Mouse (Mus musculus) layer of hippocampus, adult 2 months (tissue): Measurements from ENCODE around the gene Car10. TPM values are rescaled to one million over a fixed set of nuclear protein-coding genes. Genes with fewer than 3 reads are reported as not detected.

Experiments used
- DNase-seq, 2 experiments: peaks; one replicate each; pipeline ENCODE4 v3.0.0; 2022; ENCODE audit warnings: low spot score in 2 of 2
- H3K27ac ChIP-seq: fragments of 200-600 bp; 2 replicates; pipeline ENCODE4 v1.8.1; 2022
- H3K4me3 ChIP-seq: fragments of 200-600 bp; 2 replicates; pipeline ENCODE4 v1.8.1; 2022; ENCODE audit warnings: mild to moderate bottlenecking
- CTCF ChIP-seq: fragments of 200-600 bp; conservative IDR thresholded peaks from 2 replicates; pipeline ENCODE4 v1.8.1; 2022; ENCODE audit warnings: antibody characterized with exemption, mild to moderate bottlenecking, moderate library complexity
- total RNA-seq, 2 experiments: library from RNA; stranded (reverse); gene quantifications; 2 replicates each; pipeline ENCODE4 v1.2.3; 2021

Car10 gene
- total RNA-seq, 2 experiments from 2014 or later = 32.5 to 32.9 TPM

GRCm38 (mm10) chr11:93188621-93189020, 90.8 kb downstream of the Car10 start:
- TF ChIP-seq CTCF = no peak
- no peak for DNase-seq
- H3K27ac ChIP-seq = no peak overlapping the region
- H3K4me3 ChIP-seq = no peak overlapping the region

DNA sequence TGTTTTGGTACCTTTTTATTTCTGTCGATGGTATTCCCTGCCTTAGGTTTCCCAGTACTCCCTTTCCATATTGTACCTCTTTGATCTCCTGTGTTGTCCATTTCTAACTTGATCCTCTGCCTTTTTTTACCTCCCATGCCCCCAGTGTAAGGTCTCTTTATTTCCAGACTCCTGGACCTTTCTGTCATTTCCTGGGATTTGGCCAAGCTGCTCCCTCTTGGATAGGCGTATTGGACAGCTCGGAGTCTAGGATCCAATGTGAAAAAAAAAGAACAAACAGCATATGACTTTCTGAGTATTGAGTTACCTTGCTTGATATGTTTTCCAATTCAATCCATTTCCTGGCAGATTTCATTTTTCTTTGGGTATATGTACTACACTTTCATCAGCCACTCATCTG, 102.2 kb downstream of the Car10 start:
- TF ChIP-seq CTCF = no peak
- H3K27ac ChIP-seq = no peak overlapping the region

DNA sequence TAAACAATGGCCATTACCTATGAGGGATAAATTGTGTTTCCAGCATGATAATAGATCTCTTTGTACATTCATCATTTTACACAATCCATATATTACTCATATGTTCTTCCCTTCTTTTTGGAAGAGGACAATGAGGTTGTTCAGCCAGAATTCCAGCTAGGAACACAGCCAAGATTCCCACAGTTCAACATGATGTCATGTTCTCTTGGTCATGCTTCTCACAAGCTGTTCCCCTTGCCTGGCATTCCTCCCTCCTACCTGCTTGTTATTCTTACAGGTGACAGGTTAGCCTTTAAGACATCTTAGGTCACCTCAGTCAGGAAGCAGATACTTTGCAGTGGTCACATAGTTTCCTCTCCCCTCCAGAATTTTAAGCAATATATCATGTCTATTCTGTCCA, 119.6 kb downstream of the Car10 start:
- Histone ChIP-seq H3K27ac (no peak overlapping the region), H3K4me3 (no peak overlapping the region)
- no peak for TF ChIP-seq CTCF
- no peak for DNase-seq

More for the DNA sequence above, 102.2 kb downstream of the Car10 start:
- no peak overlapping the region for H3K4me3 ChIP-seq
- no peak for DNase-seq

DNA sequence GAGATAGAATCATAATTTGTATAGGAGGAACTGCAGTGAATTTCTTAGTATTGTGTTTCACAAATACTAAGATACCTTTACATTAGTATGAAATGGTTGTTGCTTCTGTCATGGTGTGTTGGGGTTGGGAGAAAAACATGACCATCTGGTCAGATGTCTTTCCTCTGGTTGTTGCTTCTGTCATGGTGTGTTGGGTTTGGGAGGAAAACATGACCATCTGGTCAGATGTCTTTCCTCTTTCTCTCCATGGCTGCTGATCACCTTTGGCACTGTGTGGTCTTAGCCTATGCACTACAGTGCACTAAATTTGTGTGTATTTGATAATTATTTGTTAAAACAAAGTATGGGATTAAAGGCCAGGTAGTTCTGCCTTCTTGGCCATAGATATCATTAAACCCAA, 132.2 kb downstream of the Car10 start:
- Histone ChIP-seq H3K27ac (no peak overlapping the region), H3K4me3 (no peak overlapping the region)
- no peak for TF ChIP-seq CTCF
- DNase-seq = no peak

DNA sequence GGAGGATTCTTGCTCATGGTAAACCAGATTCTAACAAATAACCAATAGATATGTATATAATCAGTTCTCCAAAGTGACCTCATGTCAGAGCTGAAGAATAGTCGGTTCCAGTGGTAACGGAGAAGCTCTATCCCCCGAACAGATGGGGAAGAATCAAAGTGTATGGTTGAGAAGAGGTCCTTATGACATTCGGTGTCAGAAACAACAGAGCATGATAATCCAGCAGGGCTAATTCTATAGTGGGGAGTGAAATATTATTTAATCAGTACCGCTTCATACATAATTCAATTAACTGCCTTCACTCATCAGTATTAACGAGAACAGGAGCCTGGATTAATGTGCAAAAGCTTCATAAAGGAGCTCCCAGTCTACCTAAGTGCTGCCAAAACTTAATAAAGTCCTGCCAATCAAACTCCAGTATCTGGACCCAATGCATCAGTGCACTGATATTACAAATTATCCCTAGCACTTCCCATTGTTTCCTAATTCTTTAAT, 152.0 kb downstream of the Car10 start:
- DNase-seq = no peak
- Histone ChIP-seq H3K4me3 (no peak overlapping the region), H3K27ac (no peak overlapping the region)
- no peak for TF ChIP-seq CTCF

DNA sequence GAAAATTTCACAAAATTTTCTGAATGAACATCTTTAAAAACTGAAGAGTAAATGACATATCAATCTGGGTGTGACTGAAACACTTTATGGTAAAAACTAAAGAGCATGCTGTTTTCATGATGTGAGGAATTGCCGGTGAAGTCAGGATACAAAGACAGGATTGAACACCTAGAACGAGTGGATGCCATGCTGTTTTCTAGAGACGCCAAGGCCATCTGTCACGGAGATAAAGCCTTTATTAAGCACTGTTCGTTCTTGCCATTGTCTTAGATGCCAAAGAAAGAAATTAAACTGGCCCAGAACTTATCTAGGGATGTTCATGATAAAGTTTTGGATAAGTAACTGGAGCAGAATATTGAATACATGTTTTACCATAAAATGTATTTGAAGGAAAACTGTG, 153.9 kb downstream of the Car10 start:
- TF ChIP-seq CTCF = no peak
- Histone ChIP-seq H3K4me3 (no peak overlapping the region), H3K27ac (no peak overlapping the region)
- no peak for DNase-seq

- Histone ChIP-seq H3K4me3 (no peak overlapping the region), H3K27ac (no peak overlapping the region)
- TF ChIP-seq CTCF = no peak
- no peak for DNase-seq
These were observed 166.2 kb downstream of the Car10 start for GRCm38 (mm10) chr11:93263979-93264378.

DNA sequence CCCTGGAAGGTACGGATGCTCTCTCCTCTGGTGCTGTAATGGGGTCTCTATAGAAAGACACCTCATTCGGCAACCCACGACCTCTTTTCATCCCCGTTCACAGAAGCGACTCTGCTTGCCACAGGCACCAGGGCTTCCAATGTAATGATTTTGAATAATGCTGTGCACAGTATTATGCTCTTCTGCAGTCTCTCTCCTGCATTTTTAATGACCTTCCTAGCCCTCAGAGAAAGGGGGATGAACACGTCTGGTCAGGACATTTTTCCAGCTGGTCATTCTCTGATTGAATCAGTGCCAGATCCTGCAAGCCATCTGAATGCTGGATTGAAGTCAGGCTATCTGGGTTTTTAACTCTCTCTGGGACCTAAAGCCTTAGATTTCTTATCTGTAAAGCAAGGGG, 174.2 kb downstream of the Car10 start:
- no peak for TF ChIP-seq CTCF
- DNase-seq = peak in 1 of 2 experiments; percentile 9
- Histone ChIP-seq H3K4me3 (no peak overlapping the region), H3K27ac (no peak overlapping the region)

DNA sequence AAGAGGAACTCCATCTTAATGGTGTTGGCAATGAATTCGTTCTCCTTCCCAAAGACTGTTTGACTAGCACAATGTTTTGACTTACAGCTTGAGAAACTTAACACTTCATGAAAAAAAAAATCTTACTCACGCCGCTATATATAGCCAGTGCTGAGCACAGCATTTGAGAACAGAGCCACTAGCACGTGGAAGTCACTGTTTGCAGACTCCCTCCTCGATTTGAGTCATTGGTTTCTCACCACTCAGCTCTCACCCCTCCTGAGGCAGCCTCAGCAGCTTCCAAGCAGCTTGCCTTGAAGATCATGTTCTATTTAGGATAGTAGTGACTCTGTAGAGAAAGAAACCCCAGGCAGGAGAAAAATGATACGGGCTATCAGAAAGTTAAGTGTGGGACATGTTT, 176.1 kb downstream of the Car10 start:
- DNase-seq = peak; percentile 14 to 24
- TF ChIP-seq CTCF = no peak

GRCm38 (mm10) chr11:93293661-93294060, 195.8 kb downstream of the Car10 start:
- DNase-seq = no peak
- Histone ChIP-seq H3K4me3 (no peak overlapping the region), H3K27ac (no peak overlapping the region)
- no peak for TF ChIP-seq CTCF

More for the DNA sequence above, 176.1 kb downstream of the Car10 start:
- H3K4me3 ChIP-seq = no peak overlapping the region
- H3K27ac ChIP-seq = no peak overlapping the region

- DNase-seq = no peak
- no peak for TF ChIP-seq CTCF
These were observed 212.2 kb downstream of the Car10 start for GRCm38 (mm10) chr11:93309981-93310380.

DNA sequence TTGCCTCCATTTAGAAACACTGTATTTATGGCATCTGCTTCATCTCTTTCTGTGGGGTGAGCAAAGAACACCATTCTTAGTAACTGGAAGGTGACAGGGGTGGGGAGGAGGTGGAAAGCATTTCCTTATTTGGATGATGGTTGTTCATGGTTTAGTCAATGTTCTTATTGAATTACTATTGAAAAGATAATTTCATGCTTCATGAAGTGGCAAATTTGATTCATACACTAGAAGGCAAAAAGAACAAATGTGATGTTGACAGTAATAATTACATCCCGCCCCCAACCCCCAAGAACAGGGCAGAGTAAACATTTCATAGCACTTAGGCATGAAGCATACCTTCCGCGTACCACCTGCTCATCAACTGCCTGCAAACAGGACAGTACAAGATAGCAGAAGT, 239.9 kb downstream of the Car10 start:
- no peak overlapping the region for H3K4me3 ChIP-seq
- DNase-seq = no peak
- TF ChIP-seq CTCF = no peak
- H3K27ac ChIP-seq = no peak overlapping the region

More at GRCm38 (mm10) chr11:93309981-93310380, 212.2 kb downstream of the Car10 start:
- H3K27ac ChIP-seq = no peak overlapping the region
- no peak overlapping the region for H3K4me3 ChIP-seq

DNA sequence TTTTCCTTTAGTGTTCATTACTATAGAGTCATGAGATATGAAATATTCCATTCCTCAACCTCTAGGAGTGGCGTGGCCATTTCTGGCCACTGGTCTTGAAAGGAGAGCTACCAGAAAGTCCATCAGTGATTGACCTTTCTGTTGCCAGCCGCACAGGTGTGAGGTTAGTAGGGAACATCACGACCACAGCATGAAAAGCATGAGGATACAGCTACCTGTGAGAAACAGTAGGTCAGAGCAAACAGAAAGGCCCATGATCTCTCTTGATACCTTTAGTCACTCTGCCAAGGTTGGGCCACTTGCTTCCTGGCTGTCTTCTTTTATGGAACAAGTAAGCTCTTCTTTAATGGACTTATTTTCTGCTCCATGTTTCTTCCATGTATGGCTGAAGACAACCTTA, 246.1 kb downstream of the Car10 start:
- TF ChIP-seq CTCF = no peak
- no peak for DNase-seq

GRCm38 (mm10) chr11:93344869-93345268, 247.0 kb downstream of the Car10 start:
- Histone ChIP-seq H3K4me3 (no peak overlapping the region), H3K27ac (no peak overlapping the region)
- peak; percentile 17 to 41 for DNase-seq
- no peak for TF ChIP-seq CTCF

More for the DNA sequence above, 246.1 kb downstream of the Car10 start:
- Histone ChIP-seq H3K4me3 (no peak overlapping the region), H3K27ac (no peak overlapping the region)

- no peak for DNase-seq
- no peak for TF ChIP-seq CTCF
These were observed 263.7 kb downstream of the Car10 start for GRCm38 (mm10) chr11:93361576-93361975.

More at GRCm38 (mm10) chr11:93361576-93361975, 263.7 kb downstream of the Car10 start:
- H3K27ac ChIP-seq = no peak overlapping the region
- H3K4me3 ChIP-seq = no peak overlapping the region
